Mouse (Mus musculus): ENCODE results near the gene Zfp941. TPM values are rescaled to one million over a fixed set of nuclear protein-coding genes. Genes with fewer than 3 reads are reported as not detected.

Zfp941 gene
- polyA plus RNA-seq, 1 experiment = 0.13 TPM

- no peaks in the 10 kb centered on the region for H3K27me3 ChIP-seq (ENCODE audit: control insufficient read depth, insufficient read depth, insufficient read length)
Observed at GRCm38 (mm10) chr7:140834968-140835757, 13.2 kb upstream of the Zfp941 start, which contains the start of gene Urah. TSS of gene Urah (plus strand) at chr7:140835018.

GRCm38 (mm10) chr7:140833341-140833740, 11.4 kb upstream of the Zfp941 start:
- no peak overlapping the region for H3K4me3 ChIP-seq
- H3K79me2 ChIP-seq (ENCODE audit: control insufficient read depth, insufficient read depth) = no peaks in the 10 kb centered on the region
- TF ChIP-seq SRF (IDR thresholded peaks at IDR 0.05; ENCODE audit: control insufficient read depth, insufficient read length, low read depth) = no peak
- no peak for TF ChIP-seq REST (IDR thresholded peaks at IDR 0.05; ENCODE audit: insufficient read depth, insufficient read length)
- TF ChIP-seq MYOD1 (IDR thresholded peaks at IDR 0.05; ENCODE audit: control insufficient read depth in 1 of 3, insufficient read length in 2 of 3, low read depth in 2 of 3) = no peak
- no peak for TF ChIP-seq TCF3 (IDR thresholded peaks at IDR 0.05; ENCODE audit: insufficient read length, low read depth)
- no peak for TF ChIP-seq USF1 (IDR thresholded peaks at IDR 0.05; ENCODE audit: low read depth)
- no peak for TF ChIP-seq MAX (IDR thresholded peaks at IDR 0.05; ENCODE audit: low read depth)
- TF ChIP-seq E2F4 (IDR thresholded peaks at IDR 0.05; ENCODE audit: insufficient read depth) = no peak
- TF ChIP-seq POLR2AphosphoS2 (IDR thresholded peaks at IDR 0.05; ENCODE audit: insufficient read length, low read depth) = no peak
- TF ChIP-seq POLR2A (IDR thresholded peaks at IDR 0.05; ENCODE audit: insufficient read length, low read depth) = no peak
- no peak for TF ChIP-seq CEBPB (IDR thresholded peaks at IDR 0.05; ENCODE audit: insufficient read depth, poor library complexity, severe bottlenecking)
- no peak for TF ChIP-seq TCF12 (IDR thresholded peaks at IDR 0.05; ENCODE audit: insufficient read depth, poor library complexity, severe bottlenecking)
- no peak for TF ChIP-seq MYOG (IDR thresholded peaks at IDR 0.05; ENCODE audit: control insufficient read depth in 1 of 3, insufficient read depth in 1 of 3, insufficient read length in 2 of 3, low read depth in 2 of 3)
- H3K36me3 ChIP-seq (ENCODE audit: control insufficient read depth, insufficient read depth) = no peaks in the 10 kb centered on the region
- H3ac ChIP-seq (ENCODE audit: control insufficient read depth, insufficient read length) = no peak overlapping the region
- no peak overlapping the region for H3K4me2 ChIP-seq (ENCODE audit: low read depth)
- no peaks in the 10 kb centered on the region for H3K27me3 ChIP-seq (ENCODE audit: control insufficient read depth, insufficient read depth, insufficient read length)

More at GRCm38 (mm10) chr7:140834968-140835757, 13.2 kb upstream of the Zfp941 start, which contains the start of gene Urah:
- no peaks in the 10 kb centered on the region for H3K79me2 ChIP-seq (ENCODE audit: control insufficient read depth, insufficient read depth)
- no peak within 1 kb of the TSS for H3K4me3 ChIP-seq
- no peak within 1 kb of the TSS for H3ac ChIP-seq (ENCODE audit: control insufficient read depth, insufficient read length)
- TF ChIP-seq MAX (IDR thresholded peaks at IDR 0.05; ENCODE audit: low read depth) (no peak), TCF12 (IDR thresholded peaks at IDR 0.05; ENCODE audit: insufficient read depth, poor library complexity, severe bottlenecking) (no peak), CEBPB (IDR thresholded peaks at IDR 0.05; ENCODE audit: insufficient read depth, poor library complexity, severe bottlenecking) (no peak), SRF (IDR thresholded peaks at IDR 0.05; ENCODE audit: control insufficient read depth, insufficient read length, low read depth) (no peak), POLR2A (IDR thresholded peaks at IDR 0.05; ENCODE audit: insufficient read length, low read depth) (no peak), MYOD1 (IDR thresholded peaks at IDR 0.05; ENCODE audit: control insufficient read depth in 1 of 3, insufficient read length in 2 of 3, low read depth in 2 of 3) (no peak), REST (IDR thresholded peaks at IDR 0.05; ENCODE audit: insufficient read depth, insufficient read length) (no peak), E2F4 (IDR thresholded peaks at IDR 0.05; ENCODE audit: insufficient read depth) (no peak), MYOG (IDR thresholded peaks at IDR 0.05; ENCODE audit: control insufficient read depth in 1 of 3, insufficient read depth in 1 of 3, insufficient read length in 2 of 3, low read depth in 2 of 3) (no peak), POLR2AphosphoS2 (IDR thresholded peaks at IDR 0.05; ENCODE audit: insufficient read length, low read depth) (no peak), USF1 (IDR thresholded peaks at IDR 0.05; ENCODE audit: low read depth) (no peak), TCF3 (IDR thresholded peaks at IDR 0.05; ENCODE audit: insufficient read length, low read depth) (no peak)
- no peaks in the 10 kb centered on the region for H3K36me3 ChIP-seq (ENCODE audit: control insufficient read depth, insufficient read depth)
- no peak within 1 kb of the TSS for H3K4me2 ChIP-seq (ENCODE audit: low read depth)

GRCm38 (mm10) chr7:140831447-140831846, 9.5 kb upstream of the Zfp941 start:
- TF ChIP-seq USF1 (IDR thresholded peaks at IDR 0.05; ENCODE audit: low read depth) = no peak
- no peak for TF ChIP-seq E2F4 (IDR thresholded peaks at IDR 0.05; ENCODE audit: insufficient read depth)
- no peak for TF ChIP-seq REST (IDR thresholded peaks at IDR 0.05; ENCODE audit: insufficient read depth, insufficient read length)
- TF ChIP-seq CEBPB (IDR thresholded peaks at IDR 0.05; ENCODE audit: insufficient read depth, poor library complexity, severe bottlenecking) = no peak
- no peak for TF ChIP-seq TCF12 (IDR thresholded peaks at IDR 0.05; ENCODE audit: insufficient read depth, poor library complexity, severe bottlenecking)
- TF ChIP-seq MYOG (IDR thresholded peaks at IDR 0.05; ENCODE audit: control insufficient read depth in 1 of 3, insufficient read depth in 1 of 3, insufficient read length in 2 of 3, low read depth in 2 of 3) = no peak
- no peak for TF ChIP-seq POLR2AphosphoS2 (IDR thresholded peaks at IDR 0.05; ENCODE audit: insufficient read length, low read depth)
- no peak for TF ChIP-seq TCF3 (IDR thresholded peaks at IDR 0.05; ENCODE audit: insufficient read length, low read depth)
- no peak for TF ChIP-seq SRF (IDR thresholded peaks at IDR 0.05; ENCODE audit: control insufficient read depth, insufficient read length, low read depth)
- TF ChIP-seq MAX (IDR thresholded peaks at IDR 0.05; ENCODE audit: low read depth) = no peak
- no peak for TF ChIP-seq MYOD1 (IDR thresholded peaks at IDR 0.05; ENCODE audit: control insufficient read depth in 1 of 3, insufficient read length in 2 of 3, low read depth in 2 of 3)
- TF ChIP-seq POLR2A (IDR thresholded peaks at IDR 0.05; ENCODE audit: insufficient read length, low read depth) = no peak
- Histone ChIP-seq H3K4me3 (no peak overlapping the region), H3K4me2 (ENCODE audit: low read depth) (no peak overlapping the region), H3K36me3 (ENCODE audit: control insufficient read depth, insufficient read depth) (no peaks in the 10 kb centered on the region), H3K27me3 (ENCODE audit: control insufficient read depth, insufficient read depth, insufficient read length) (no peaks in the 10 kb centered on the region), H3K79me2 (ENCODE audit: control insufficient read depth, insufficient read depth) (no peaks in the 10 kb centered on the region), H3ac (ENCODE audit: control insufficient read depth, insufficient read length) (no peak overlapping the region)

- peak overlapping the region; percentile 28 for H3K4me2 ChIP-seq (ENCODE audit: low read depth)
- H3K4me3 ChIP-seq = no peak overlapping the region
- H3ac ChIP-seq (ENCODE audit: control insufficient read depth, insufficient read length) = no peak overlapping the region
- no peak for TF ChIP-seq TCF3 (IDR thresholded peaks at IDR 0.05; ENCODE audit: insufficient read length, low read depth)
- no peak for TF ChIP-seq USF1 (IDR thresholded peaks at IDR 0.05; ENCODE audit: low read depth)
- no peak for TF ChIP-seq MAX (IDR thresholded peaks at IDR 0.05; ENCODE audit: low read depth)
- TF ChIP-seq SRF (IDR thresholded peaks at IDR 0.05; ENCODE audit: control insufficient read depth, insufficient read length, low read depth) = no peak
- no peak for TF ChIP-seq E2F4 (IDR thresholded peaks at IDR 0.05; ENCODE audit: insufficient read depth)
- TF ChIP-seq POLR2AphosphoS2 (IDR thresholded peaks at IDR 0.05; ENCODE audit: insufficient read length, low read depth) = no peak
- no peak for TF ChIP-seq POLR2A (IDR thresholded peaks at IDR 0.05; ENCODE audit: insufficient read length, low read depth)
- TF ChIP-seq MYOG (IDR thresholded peaks at IDR 0.05; ENCODE audit: control insufficient read depth in 1 of 3, insufficient read depth in 1 of 3, insufficient read length in 2 of 3, low read depth in 2 of 3) = no peak
- no peak for TF ChIP-seq TCF12 (IDR thresholded peaks at IDR 0.05; ENCODE audit: insufficient read depth, poor library complexity, severe bottlenecking)
- TF ChIP-seq REST (IDR thresholded peaks at IDR 0.05; ENCODE audit: insufficient read depth, insufficient read length) = no peak
- TF ChIP-seq MYOD1 (IDR thresholded peaks at IDR 0.05; ENCODE audit: control insufficient read depth in 1 of 3, insufficient read length in 2 of 3, low read depth in 2 of 3) = no peak
- TF ChIP-seq CEBPB (IDR thresholded peaks at IDR 0.05; ENCODE audit: insufficient read depth, poor library complexity, severe bottlenecking) = no peak
- no peaks in the 10 kb centered on the region for H3K36me3 ChIP-seq (ENCODE audit: control insufficient read depth, insufficient read depth)
- H3K27me3 ChIP-seq (ENCODE audit: control insufficient read depth, insufficient read depth, insufficient read length) = no peaks in the 10 kb centered on the region
- H3K79me2 ChIP-seq (ENCODE audit: control insufficient read depth, insufficient read depth) = no peaks in the 10 kb centered on the region
Observed at GRCm38 (mm10) chr7:140828171-140828881, 6.3 kb upstream of the Zfp941 start.
